Mouse (Mus musculus) CH12.LX (cell line): ENCODE measurements around the gene Tmco1. TPM values are rescaled to one million over a fixed set of nuclear protein-coding genes. Genes with fewer than 3 reads are reported as not detected.

Experiments
- DNase-seq: peaks from one replicate; pipeline ENCODE4 v3.0.0-alpha.2; 2013; ENCODE audit errors: extremely low read depth
- H3K27ac ChIP-seq: 2 replicates; pipeline ENCODE4 v1.5.1; 2012; ENCODE audit warnings: low read depth, mild to moderate bottlenecking, control low read depth, moderate library complexity; ENCODE audit not compliant: insufficient read depth
- H3K27me3 ChIP-seq: replicated peaks from 2 replicates; pipeline ENCODE3; 2012; ENCODE audit warnings: inconsistent platforms
- H3K36me3 ChIP-seq, 2 experiments: replicated peaks in 1 of 2; 2 replicates each; pipeline versions ENCODE3 to v1.6.1; 2012; ENCODE audit warnings: inconsistent platforms in 1 of 2, low read length in 1 of 2, mild to moderate bottlenecking in 1 of 2, mixed read lengths in 1 of 2, moderate library complexity in 1 of 2; ENCODE audit not compliant: control insufficient read depth in 1 of 2, insufficient read depth in 1 of 2
- H3K4me1 ChIP-seq, 2 experiments: 2 replicates each; pipeline ENCODE4 v1.6.1; 2012; ENCODE audit warnings: inconsistent platforms in 1 of 2, moderate library complexity in 1 of 2; ENCODE audit not compliant: insufficient read depth in 2 of 2, control insufficient read depth in 1 of 2
- H3K4me2 ChIP-seq: 2 replicates; pipeline ENCODE4 v1.6.1; 2012; ENCODE audit warnings: low read depth, mild to moderate bottlenecking, control low read depth; ENCODE audit not compliant: poor library complexity, insufficient read depth, severe bottlenecking
- H3K4me3 ChIP-seq, 3 experiments: fragments of 150-350 bp in 1 of 3; sonication (generic) in 1 of 3; replicated peaks in 1 of 3; 2 replicates each; pipeline versions ENCODE3 to v1.5.1; 2011 to 2012; ENCODE audit warnings: low read depth in 2 of 3, low read length in 2 of 3, mild to moderate bottlenecking in 2 of 3, moderate library complexity in 2 of 3, control low read depth in 1 of 3, improper control_type of control experiment in 1 of 3, inconsistent platforms in 1 of 3, mixed read lengths in 1 of 3; ENCODE audit not compliant: poor library complexity in 1 of 3
- H3K79me2 ChIP-seq: replicated peaks from 2 replicates; pipeline ENCODE4 v1.6.1; 2012; ENCODE audit warnings: mild to moderate bottlenecking, moderate library complexity; ENCODE audit not compliant: control insufficient read depth, poor library complexity, insufficient read depth, severe bottlenecking; ENCODE audit errors: extremely low read depth
- H3K9ac ChIP-seq: 2 replicates; pipeline ENCODE4 v1.6.1; 2012; ENCODE audit warnings: low read depth, mild to moderate bottlenecking, control low read depth, moderate library complexity; ENCODE audit not compliant: insufficient read depth
- H3K9me3 ChIP-seq: replicated peaks from 2 replicates; pipeline ENCODE3; 2012; ENCODE audit warnings: low read length, inconsistent platforms, mixed read lengths
- BHLHE40 ChIP-seq: IDR thresholded peaks from 2 replicates; pipeline ENCODE4 v1.6.1; 2011; ENCODE audit warnings: mild to moderate bottlenecking, low read depth, low read length, improper control_type of control experiment
- JUND ChIP-seq: conservative IDR thresholded peaks from 2 replicates; pipeline ENCODE4 v1.6.1; 2011; ENCODE audit warnings: low read depth, low read length, improper control_type of control experiment
- MAX ChIP-seq: IDR thresholded peaks from 2 replicates; pipeline ENCODE4 v1.6.1; 2011; ENCODE audit warnings: low read length, improper control_type of control experiment
- MXI1 ChIP-seq: IDR thresholded peaks from 2 replicates; pipeline ENCODE4 v1.6.1; 2011; ENCODE audit warnings: mild to moderate bottlenecking, low read depth, low read length, improper control_type of control experiment
- MYC ChIP-seq: IDR thresholded peaks from 2 replicates; pipeline ENCODE4 v1.6.1; 2011; ENCODE audit warnings: low read depth, mild to moderate bottlenecking, improper control_type of control experiment, low read length
- NRF1 ChIP-seq: IDR thresholded peaks from 2 replicates; pipeline ENCODE4 v1.6.1; 2014; ENCODE audit warnings: low read depth, mild to moderate bottlenecking, inconsistent platforms, low read length, improper control_type of control experiment, moderate library complexity
- POLR2AphosphoS2 ChIP-seq: IDR thresholded peaks from 2 replicates; pipeline ENCODE4 v1.6.1; 2011; ENCODE audit warnings: low read depth, low read length, improper control_type of control experiment
- RAD21 ChIP-seq: IDR thresholded peaks from 2 replicates; pipeline ENCODE4 v1.6.1; 2011; ENCODE audit warnings: low read depth, mild to moderate bottlenecking, low read length, improper control_type of control experiment, moderate library complexity
- RCOR1 ChIP-seq: conservative IDR thresholded peaks from 2 replicates; pipeline ENCODE4 v1.6.1; 2012; ENCODE audit warnings: low read depth, mild to moderate bottlenecking, inconsistent platforms, low read length, improper control_type of control experiment
- TCF12 ChIP-seq: IDR thresholded peaks from 2 replicates; pipeline ENCODE4 v1.6.1; 2014; ENCODE audit warnings: low read depth, mild to moderate bottlenecking, inconsistent platforms, low read length, improper control_type of control experiment
- ZC3H11A ChIP-seq: IDR thresholded peaks from 2 replicates; pipeline ENCODE4 v1.6.1; 2012; ENCODE audit warnings: low read depth, mild to moderate bottlenecking, inconsistent platforms, low read length, improper control_type of control experiment
- ZKSCAN1 ChIP-seq: IDR thresholded peaks from 2 replicates; pipeline ENCODE4 v1.6.1; 2012; ENCODE audit warnings: low read depth, inconsistent platforms, low read length, improper control_type of control experiment, borderline replicate concordance
- dilution Hi-C: fragments of 300-500 bp; cut with MboI; formaldehyde crosslinking; loops from 2 replicates; pipeline ENCODE4 v1.14.3; 2020; ENCODE audit warnings: low sequenced_read_pairs; ENCODE audit not compliant: extremely low pct_unique_long_range_greater_than_20kb, extremely low pct_ligation_motif_present
- in situ Hi-C: fragments of 300-500 bp; cut with MboI; formaldehyde crosslinking; loops from 3 replicates; pipeline ENCODE4 v1.14.3; 2019; ENCODE audit warnings: low sequenced_read_pairs, low pct_ligation_motif_present, low pct_unique_long_range_greater_than_20kb, mixed read lengths
- polyA plus RNA-seq: library from polyadenylated mRNA; unstranded; fragments of >175 nt; gene quantifications from 2 replicates; pipeline ENCODE4 v1.2.1, GENCODE M21; 2012; ENCODE audit warnings: low read depth; ENCODE audit not compliant: insufficient read length
- total RNA-seq, 2 experiments: library from RNA; depleted of rRNA; stranded (reverse); fragments of 300-350 nt in 1 of 2; fragments of >200 nt in 1 of 2; gene quantifications; 2 replicates each; pipeline ENCODE4 v1.2.3; 2012 to 2014

Tmco1 gene
- total and polyA plus RNA-seq, 3 experiments = 80.6 to 153 (median 127) TPM

GRCm38 (mm10) chr1:167383178-167383577 is 75.0 kb downstream of the Tmco1 start:
- no peak for DNase-seq
- TF ChIP-seq RCOR1 = no peak
- TF ChIP-seq BHLHE40 = no peak
- no peak for TF ChIP-seq JUND
- no peak for TF ChIP-seq POLR2AphosphoS2
- TF ChIP-seq MXI1 = no peak
- TF ChIP-seq NRF1 = no peak
- no peak for TF ChIP-seq RAD21
- TF ChIP-seq TCF12 = no peak
- no peak for TF ChIP-seq MAX
- TF ChIP-seq MYC = no peak
- TF ChIP-seq ZC3H11A = no peak
- TF ChIP-seq ZKSCAN1 = no peak
- Histone ChIP-seq H3K79me2 (no peaks in the 10 kb centered on the region), H3K4me3 (no peak overlapping the region), H3K4me2 (no peak overlapping the region), H3K27me3 (peaks cover 85% of the 10 kb centered on the region), H3K4me1 (no peaks in the 10 kb centered on the region), H3K9me3 (no peaks in the 10 kb centered on the region), H3K9ac (no peak overlapping the region), H3K36me3 (no peaks in the 10 kb centered on the region), H3K27ac (no peak overlapping the region)
- dilution Hi-C loops = no loop called here
- in situ Hi-C loops = no loop called here

Other genes starting within 250 kb of the Tmco1 start
- gene Uck2, start 23.1 kb upstream of the Tmco1 start, total RNA-seq (2012; rRNA removed) = 235 and 254 TPM in 2 replicates
- 312 and 363 TPM in 2 replicates for gene Uck2, start 23.1 kb upstream of the Tmco1 start, total RNA-seq (2014; rRNA removed)
- 323 and 392 TPM in 2 replicates for gene Uck2, start 23.1 kb upstream of the Tmco1 start, polyA plus RNA-seq
- 26.2 and 28.8 TPM in 2 replicates for gene Aldh9a1, start 41.6 kb downstream of the Tmco1 start, total RNA-seq (2012; rRNA removed)
- 31.2 and 35.2 TPM in 2 replicates for gene Aldh9a1, start 41.6 kb downstream of the Tmco1 start, total RNA-seq (2014; rRNA removed)
- 79.7 TPM in 2 replicates for gene Aldh9a1, start 41.6 kb downstream of the Tmco1 start, polyA plus RNA-seq
- gene Mgst3, start 85.5 kb downstream of the Tmco1 start, total RNA-seq (2012; rRNA removed) = 1.0 and 1.4 TPM in 2 replicates
- gene Mgst3, start 85.5 kb downstream of the Tmco1 start, total RNA-seq (2014; rRNA removed) = not detected in 2 replicates
- not detected in 2 replicates for gene Mgst3, start 85.5 kb downstream of the Tmco1 start, polyA plus RNA-seq
- not detected in 2 replicates for gene Lrrc52, start 158.4 kb downstream of the Tmco1 start, total RNA-seq (2012; rRNA removed)
- gene Lrrc52, start 158.4 kb downstream of the Tmco1 start, total RNA-seq (2014; rRNA removed) = not detected in 2 replicates
- not detected in 2 replicates for gene Lrrc52, start 158.4 kb downstream of the Tmco1 start, polyA plus RNA-seq